Mouse (Mus musculus): ENCODE data around the gene Hexb.

- TF ChIP-seq POLR2A (IDR thresholded peaks at IDR 0.05; ENCODE audit: control insufficient read depth in 1 of 2, insufficient read depth in 1 of 2, low read depth in 1 of 2, low read length in 2 of 2, poor library complexity in 1 of 2) (no peak), RCOR1 (IDR thresholded peaks at IDR 0.05; ENCODE audit: low read depth, low read length) (no peak), ELF1 (IDR thresholded peaks at IDR 0.05; ENCODE audit: low read depth, low read length) (no peak), JUND (IDR thresholded peaks at IDR 0.05; ENCODE audit: low read depth, low read length) (no peak), HCFC1 (IDR thresholded peaks at IDR 0.05; ENCODE audit: low read depth, low read length) (no peak), UBTF (IDR thresholded peaks at IDR 0.05; ENCODE audit: borderline replicate concordance, insufficient read depth, low read depth, low read length) (no peak)
Observed at GRCm38 (mm10) chr13:97223856-97224255, 25.7 kb upstream of the Hexb start.

Data from MEL (cell line).